Mouse (Mus musculus): ENCODE data around the gene Camta1. TPM values are rescaled to one million over a fixed set of nuclear protein-coding genes. Genes with fewer than 3 reads are reported as not detected.

The Camta1 gene
- polyA plus RNA-seq, 1 experiment from 2014 or later: 206 TPM

DNA sequence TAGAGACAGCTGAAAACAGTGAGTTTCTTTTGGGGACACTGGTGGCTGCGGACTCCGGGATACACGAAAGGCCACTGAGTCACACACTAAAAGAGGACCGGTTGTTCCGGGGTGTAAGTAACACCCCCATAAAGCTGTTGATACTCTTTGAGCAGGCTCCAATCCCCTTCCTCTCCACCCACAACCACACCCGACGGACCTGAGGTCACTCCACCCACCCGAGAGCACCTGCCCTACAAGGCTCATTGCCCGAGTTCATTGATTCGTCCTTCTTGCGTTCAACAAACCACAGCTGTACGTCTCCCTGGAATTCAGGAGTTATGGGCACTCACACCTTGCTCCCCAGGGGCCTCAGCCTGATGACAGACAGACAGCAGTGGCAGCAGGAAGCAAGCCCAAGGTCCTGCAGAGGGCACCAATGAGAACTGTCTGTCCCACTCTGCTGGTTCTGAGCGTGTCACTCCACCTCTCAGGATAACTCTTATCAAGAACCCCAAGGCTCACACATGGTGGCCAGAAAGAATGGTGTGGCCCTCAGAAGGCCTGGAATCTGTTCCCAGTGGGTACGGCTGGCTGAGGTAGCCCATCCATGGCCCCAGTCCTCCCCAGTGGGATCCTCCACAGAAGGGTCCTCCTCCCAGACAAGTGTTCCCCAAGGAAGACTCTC, 158.5 kb downstream of the Camta1 start:
- H3K9me3 ChIP-seq (ENCODE audit: control insufficient read depth, low read length): no peaks in the 10 kb centered on the region

GRCm38 (mm10) chr4:151702463-151702862, 159.2 kb downstream of the Camta1 start:
- no peak overlapping the region for H3K9ac ChIP-seq (replicated peaks; ENCODE audit: low read depth, low read length)
- no peak overlapping the region for H3K4me2 ChIP-seq (ENCODE audit: low read depth, low read length)
- H3K36me3 ChIP-seq (ENCODE audit: control insufficient read depth, insufficient read depth, low read length): no peaks in the 10 kb centered on the region
- WGBS: 76% methylated on average over 11 of the region's 11 CpGs
- no peaks in the 10 kb centered on the region for H3K27me3 ChIP-seq (ENCODE audit: control insufficient read depth, insufficient read depth, low read length)
- H3K4me3 ChIP-seq (ENCODE audit: low read depth, low read length): no peak overlapping the region
- no peak overlapping the region for H3K27ac ChIP-seq (ENCODE audit: low read depth, low read length)
- ATAC-seq (ENCODE audit: low read depth): no peak
- peaks cover 8% of the 10 kb centered on the region; the same call in 1 of the 2 replicates for H3K4me1 ChIP-seq (ENCODE audit: control insufficient read depth, insufficient read depth, low read length)
- no peaks in the 10 kb centered on the region for H3K9me3 ChIP-seq (ENCODE audit: control insufficient read depth, low read length)

More for the DNA sequence above, 158.5 kb downstream of the Camta1 start:
- no peak overlapping the region for H3K4me3 ChIP-seq (ENCODE audit: low read depth, low read length)
- H3K27me3 ChIP-seq (ENCODE audit: control insufficient read depth, insufficient read depth, low read length): no peaks in the 10 kb centered on the region
- H3K27ac ChIP-seq (ENCODE audit: low read depth, low read length): no peak overlapping the region
- H3K36me3 ChIP-seq (ENCODE audit: control insufficient read depth, insufficient read depth, low read length): no peaks in the 10 kb centered on the region
- H3K4me2 ChIP-seq (ENCODE audit: low read depth, low read length): no peak overlapping the region
- 91% methylated on average over 14 of the region's 14 CpGs for WGBS
- no peak for ATAC-seq (ENCODE audit: low read depth)
- H3K4me1 ChIP-seq (ENCODE audit: control insufficient read depth, insufficient read depth, low read length): peaks cover 8% of the 10 kb centered on the region; the same call in 1 of the 2 replicates
- no peak overlapping the region for H3K9ac ChIP-seq (replicated peaks; ENCODE audit: low read depth, low read length)

DNA sequence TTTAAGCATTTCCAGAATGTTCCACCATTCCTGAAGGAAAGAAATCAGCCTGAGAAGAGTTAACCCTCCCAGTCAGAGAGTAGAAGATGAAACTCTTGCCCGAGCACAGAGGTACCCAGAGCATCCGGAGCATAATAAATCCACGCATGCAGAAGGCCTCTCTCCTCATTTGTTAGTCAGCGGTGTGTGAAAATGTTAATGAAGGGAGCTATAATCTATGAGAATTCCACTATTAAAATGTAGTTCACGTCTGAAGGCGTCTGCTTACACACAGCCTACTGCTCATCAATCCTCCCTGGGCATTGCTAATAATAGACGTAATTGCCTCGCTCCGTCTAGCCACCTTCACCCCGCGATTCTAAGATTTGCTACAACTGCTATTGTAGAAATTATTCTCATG, 165.7 kb downstream of the Camta1 start:
- ATAC-seq (ENCODE audit: low read depth): peak; percentile 70; the same call in 1 of the 2 replicates
- H3K27ac ChIP-seq (ENCODE audit: low read depth, low read length): peak overlapping the region; percentile 66
- H3K9ac ChIP-seq (replicated peaks; ENCODE audit: low read depth, low read length): no peak overlapping the region
- WGBS: 23% methylated on average over 11 of the region's 11 CpGs
- no peak overlapping the region for H3K4me3 ChIP-seq (ENCODE audit: low read depth, low read length)
- no peaks in the 10 kb centered on the region for H3K27me3 ChIP-seq (ENCODE audit: control insufficient read depth, insufficient read depth, low read length)
- peaks cover 30% of the 10 kb centered on the region for H3K4me1 ChIP-seq (ENCODE audit: control insufficient read depth, insufficient read depth, low read length)
- H3K36me3 ChIP-seq (ENCODE audit: control insufficient read depth, insufficient read depth, low read length): no peaks in the 10 kb centered on the region
- no peak overlapping the region for H3K4me2 ChIP-seq (ENCODE audit: low read depth, low read length)
- no peaks in the 10 kb centered on the region for H3K9me3 ChIP-seq (ENCODE audit: control insufficient read depth, low read length)

GRCm38 (mm10) chr4:151694531-151694930, 167.1 kb downstream of the Camta1 start:
- peaks cover 22% of the 10 kb centered on the region for H3K4me1 ChIP-seq (ENCODE audit: control insufficient read depth, insufficient read depth, low read length)
- 38% methylated on average over 7 of the region's 7 CpGs for WGBS
- no peaks in the 10 kb centered on the region for H3K27me3 ChIP-seq (ENCODE audit: control insufficient read depth, insufficient read depth, low read length)
- H3K27ac ChIP-seq (ENCODE audit: low read depth, low read length): peak overlapping the region; percentile 66
- H3K9ac ChIP-seq (replicated peaks; ENCODE audit: low read depth, low read length): no peak overlapping the region
- no peak overlapping the region for H3K4me2 ChIP-seq (ENCODE audit: low read depth, low read length)
- 0 out of 2 replicates have a peak, but pooled peaks have one; percentile 35 for ATAC-seq (ENCODE audit: low read depth)
- no peaks in the 10 kb centered on the region for H3K9me3 ChIP-seq (ENCODE audit: control insufficient read depth, low read length)
- no peaks in the 10 kb centered on the region for H3K36me3 ChIP-seq (ENCODE audit: control insufficient read depth, insufficient read depth, low read length)
- no peak overlapping the region for H3K4me3 ChIP-seq (ENCODE audit: low read depth, low read length)

DNA sequence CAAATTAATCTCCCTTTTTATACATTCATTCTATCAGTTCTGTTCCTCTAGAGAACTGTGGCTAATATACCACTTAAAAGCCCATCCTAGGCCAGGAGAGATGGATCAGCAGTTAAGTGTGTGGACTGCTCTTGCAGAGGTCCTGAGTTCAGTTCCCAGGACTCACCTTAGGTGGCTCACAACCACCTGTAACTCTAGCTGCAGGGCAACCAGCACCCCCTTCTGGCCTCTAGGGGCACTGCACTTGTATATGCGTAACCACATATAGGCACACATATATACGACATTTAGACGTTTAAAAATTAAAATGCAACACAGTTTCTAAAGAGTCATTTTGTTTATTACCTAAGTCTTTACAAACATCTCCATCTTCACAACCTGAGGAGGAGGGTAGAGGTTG, 167.6 kb downstream of the Camta1 start:
- Histone ChIP-seq H3K4me2 (ENCODE audit: low read depth, low read length) (no peak overlapping the region), H3K4me3 (ENCODE audit: low read depth, low read length) (no peak overlapping the region), H3K36me3 (ENCODE audit: control insufficient read depth, insufficient read depth, low read length) (no peaks in the 10 kb centered on the region), H3K9ac (replicated peaks; ENCODE audit: low read depth, low read length) (no peak overlapping the region), H3K27me3 (ENCODE audit: control insufficient read depth, insufficient read depth, low read length) (no peaks in the 10 kb centered on the region), H3K9me3 (ENCODE audit: control insufficient read depth, low read length) (no peaks in the 10 kb centered on the region), H3K27ac (ENCODE audit: low read depth, low read length) (no peak overlapping the region), H3K4me1 (ENCODE audit: control insufficient read depth, insufficient read depth, low read length) (peaks cover 22% of the 10 kb centered on the region)
- no peak for ATAC-seq (ENCODE audit: low read depth)
- 91% methylated on average over 3 of the region's 3 CpGs for WGBS

- ATAC-seq (ENCODE audit: low read depth): no peak
Observed at GRCm38 (mm10) chr4:151690041-151690440, 171.6 kb downstream of the Camta1 start.

GRCm38 (mm10) chr4:151688206-151688605, 173.5 kb downstream of the Camta1 start:
- Histone ChIP-seq H3K36me3 (ENCODE audit: control insufficient read depth, insufficient read depth, low read length) (no peaks in the 10 kb centered on the region), H3K27me3 (ENCODE audit: control insufficient read depth, insufficient read depth, low read length) (no peaks in the 10 kb centered on the region), H3K4me1 (ENCODE audit: control insufficient read depth, insufficient read depth, low read length) (no peaks in the 10 kb centered on the region), H3K4me2 (ENCODE audit: low read depth, low read length) (no peak overlapping the region), H3K9ac (replicated peaks; ENCODE audit: low read depth, low read length) (no peak overlapping the region), H3K9me3 (ENCODE audit: control insufficient read depth, low read length) (no peaks in the 10 kb centered on the region), H3K27ac (ENCODE audit: low read depth, low read length) (no peak overlapping the region), H3K4me3 (ENCODE audit: low read depth, low read length) (no peak overlapping the region)
- ATAC-seq (ENCODE audit: low read depth): no peak
- whole genome bisulfite sequencing: 84% methylated on average over 5 of the region's 5 CpGs

More at GRCm38 (mm10) chr4:151690041-151690440, 171.6 kb downstream of the Camta1 start:
- H3K27ac ChIP-seq (ENCODE audit: low read depth, low read length): no peak overlapping the region
- H3K9me3 ChIP-seq (ENCODE audit: control insufficient read depth, low read length): no peaks in the 10 kb centered on the region
- no peak overlapping the region for H3K9ac ChIP-seq (replicated peaks; ENCODE audit: low read depth, low read length)
- H3K4me1 ChIP-seq (ENCODE audit: control insufficient read depth, insufficient read depth, low read length): peaks cover 5% of the 10 kb centered on the region
- no peaks in the 10 kb centered on the region for H3K27me3 ChIP-seq (ENCODE audit: control insufficient read depth, insufficient read depth, low read length)
- no peak overlapping the region for H3K4me2 ChIP-seq (ENCODE audit: low read depth, low read length)
- WGBS: 84% methylated on average over 12 of the region's 12 CpGs
- H3K36me3 ChIP-seq (ENCODE audit: control insufficient read depth, insufficient read depth, low read length): no peaks in the 10 kb centered on the region
- no peak overlapping the region for H3K4me3 ChIP-seq (ENCODE audit: low read depth, low read length)

DNA sequence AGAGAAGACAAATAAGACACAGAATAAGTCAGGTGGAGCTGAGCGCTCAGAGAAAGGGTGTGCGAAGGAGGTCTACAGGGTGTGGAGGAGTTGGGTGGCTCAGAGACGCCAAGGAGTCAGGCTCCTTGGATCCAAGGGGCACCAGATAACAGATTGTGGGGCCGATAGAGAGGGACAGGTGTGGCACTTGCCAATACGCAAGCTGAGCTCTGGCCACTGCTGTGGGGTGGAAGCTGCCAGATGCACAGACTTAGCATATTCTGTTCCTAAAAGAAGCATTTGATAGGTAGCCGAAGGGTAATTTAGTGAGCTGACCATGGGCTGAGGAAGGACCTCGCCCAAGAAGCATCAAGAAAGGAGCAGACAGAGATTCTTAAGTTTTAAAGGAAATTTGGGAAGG, 177.1 kb downstream of the Camta1 start:
- WGBS: 86% methylated on average over 7 of the region's 7 CpGs
- no peak overlapping the region for H3K4me2 ChIP-seq (ENCODE audit: low read depth, low read length)
- ATAC-seq (ENCODE audit: low read depth): no peak

GRCm38 (mm10) chr4:151682831-151683488, 178.7 kb downstream of the Camta1 start:
- Histone ChIP-seq H3K36me3 (ENCODE audit: control insufficient read depth, insufficient read depth, low read length) (no peaks in the 10 kb centered on the region), H3K4me1 (ENCODE audit: control insufficient read depth, insufficient read depth, low read length) (no peaks in the 10 kb centered on the region), H3K9me3 (ENCODE audit: control insufficient read depth, low read length) (no peaks in the 10 kb centered on the region; the same call in 1 of the 2 replicates), H3K4me3 (ENCODE audit: low read depth, low read length) (no peak overlapping the region), H3K27ac (ENCODE audit: low read depth, low read length) (no peak overlapping the region), H3K4me2 (ENCODE audit: low read depth, low read length) (no peak overlapping the region), H3K9ac (replicated peaks; ENCODE audit: low read depth, low read length) (no peak overlapping the region), H3K27me3 (ENCODE audit: control insufficient read depth, insufficient read depth, low read length) (no peaks in the 10 kb centered on the region)
- ATAC-seq (ENCODE audit: low read depth): no peak
- WGBS: 81% methylated on average over 12 of the region's 12 CpGs

More for the DNA sequence above, 177.1 kb downstream of the Camta1 start:
- H3K9ac ChIP-seq (replicated peaks; ENCODE audit: low read depth, low read length): no peak overlapping the region
- H3K9me3 ChIP-seq (ENCODE audit: control insufficient read depth, low read length): no peaks in the 10 kb centered on the region
- H3K27me3 ChIP-seq (ENCODE audit: control insufficient read depth, insufficient read depth, low read length): no peaks in the 10 kb centered on the region
- no peak overlapping the region for H3K4me3 ChIP-seq (ENCODE audit: low read depth, low read length)
- no peak overlapping the region for H3K27ac ChIP-seq (ENCODE audit: low read depth, low read length)
- H3K4me1 ChIP-seq (ENCODE audit: control insufficient read depth, insufficient read depth, low read length): no peaks in the 10 kb centered on the region
- H3K36me3 ChIP-seq (ENCODE audit: control insufficient read depth, insufficient read depth, low read length): no peaks in the 10 kb centered on the region
